Mouse (Mus musculus) embryonic fibroblast, embryonic 13.5 days (primary cell): ENCODE results near the gene Dph5. TPM values are rescaled to one million over a fixed set of nuclear protein-coding genes. Genes with fewer than 3 reads are reported as not detected.
A peak's percentile ranks its signal among the peaks of the same experiment; 100 is the strongest.

Source experiments
- H3K27ac ChIP-seq: 2 replicates; pipeline ENCODE4 v1.5.1; 2012; ENCODE audit warnings: low read length, control low read depth, inconsistent platforms; ENCODE audit not compliant: insufficient read depth
- H3K4me1 ChIP-seq: 2 replicates; pipeline ENCODE4 v1.6.1; 2011; ENCODE audit warnings: low read length; ENCODE audit not compliant: control insufficient read depth, insufficient read depth
- H3K4me3 ChIP-seq: 2 replicates; pipeline ENCODE4 v1.5.1; 2011; ENCODE audit warnings: mild to moderate bottlenecking, control low read depth, low read length; ENCODE audit not compliant: insufficient read depth
- CTCF ChIP-seq: IDR thresholded peaks from 2 replicates; pipeline ENCODE4 v1.5.1; 2011; ENCODE audit warnings: mild to moderate bottlenecking, control low read depth, low read length, moderate library complexity, borderline replicate concordance; ENCODE audit not compliant: insufficient read depth
- POLR2A ChIP-seq: IDR thresholded peaks from 2 replicates; pipeline ENCODE4 v1.6.1; 2011; ENCODE audit warnings: low read depth, mild to moderate bottlenecking, control low read depth, low read length, moderate library complexity
- polyA plus RNA-seq: library from polyadenylated mRNA; stranded (reverse); fragments of >200 nt; gene quantifications from 2 replicates; pipeline ENCODE4 v1.2.4, GENCODE M21; 2011; ENCODE audit warnings: low read depth; ENCODE audit not compliant: missing spikeins, insufficient read length

The Dph5 gene
- 16.1 and 17.9 TPM in 2 replicates for polyA plus RNA-seq

- Histone ChIP-seq H3K4me3 (peak within 1 kb of the TSS; percentile 90), H3K27ac (peak within 1 kb of the TSS; percentile 83)
- no peak for TF ChIP-seq CTCF
- TF ChIP-seq POLR2A, result peak; percentile 57; the same call in 1 of the 2 replicates
Measured at GRCm38 (mm10) chr3:115887427-115888309, at the start of gene Dph5. Gene Dph5, plus strand, starts transcription at chr3:115887837.

GRCm38 (mm10) chr3:115844566-115844965, 43.1 kb upstream of the Dph5 start:
- Histone ChIP-seq H3K4me3 (no peak overlapping the region), H3K4me1 (no peaks in the 10 kb centered on the region), H3K27ac (no peak overlapping the region)
- TF ChIP-seq POLR2A, result no peak
- no peak for TF ChIP-seq CTCF

More at GRCm38 (mm10) chr3:115887427-115888309, at the start of gene Dph5:
- H3K4me1 ChIP-seq, result no peaks in the 10 kb centered on the region; the same call in 1 of the 2 replicates

- TF ChIP-seq CTCF (no peak), POLR2A (no peak)
- H3K27ac ChIP-seq, result no peak overlapping the region
- H3K4me3 ChIP-seq, result no peak overlapping the region
- no peaks in the 10 kb centered on the region for H3K4me1 ChIP-seq
Measured at GRCm38 (mm10) chr3:115845032-115845618, 42.5 kb upstream of the Dph5 start.

GRCm38 (mm10) chr3:115845724-115846123, 41.9 kb upstream of the Dph5 start:
- no peak overlapping the region for H3K4me3 ChIP-seq
- no peaks in the 10 kb centered on the region for H3K4me1 ChIP-seq
- TF ChIP-seq CTCF (no peak), POLR2A (no peak)
- H3K27ac ChIP-seq, result no peak overlapping the region

- TF ChIP-seq CTCF (no peak), POLR2A (no peak)
- H3K4me1 ChIP-seq, result no peaks in the 10 kb centered on the region
Measured at GRCm38 (mm10) chr3:115846153-115846552, 41.5 kb upstream of the Dph5 start.

GRCm38 (mm10) chr3:115848686-115849480, 38.8 kb upstream of the Dph5 start:
- Histone ChIP-seq H3K27ac (no peak overlapping the region), H3K4me1 (no peaks in the 10 kb centered on the region), H3K4me3 (no peak overlapping the region)
- TF ChIP-seq CTCF, result no peak

More at GRCm38 (mm10) chr3:115846153-115846552, 41.5 kb upstream of the Dph5 start:
- Histone ChIP-seq H3K4me3 (no peak overlapping the region), H3K27ac (no peak overlapping the region)

- no peaks in the 10 kb centered on the region for H3K4me1 ChIP-seq
- no peak overlapping the region for H3K4me3 ChIP-seq
- no peak for TF ChIP-seq POLR2A
- no peak for TF ChIP-seq CTCF
- no peak overlapping the region for H3K27ac ChIP-seq
Measured at GRCm38 (mm10) chr3:115850946-115851345, 36.7 kb upstream of the Dph5 start.

GRCm38 (mm10) chr3:115854672-115855191, 32.9 kb upstream of the Dph5 start:
- Histone ChIP-seq H3K4me1 (no peaks in the 10 kb centered on the region; the same call in 1 of the 2 replicates), H3K27ac (no peak overlapping the region), H3K4me3 (no peak overlapping the region)
- TF ChIP-seq POLR2A, result no peak
- no peak for TF ChIP-seq CTCF

GRCm38 (mm10) chr3:115855576-115855975, 32.1 kb upstream of the Dph5 start:
- no peak for TF ChIP-seq CTCF
- TF ChIP-seq POLR2A, result no peak

More at GRCm38 (mm10) chr3:115855576-115855975, 32.1 kb upstream of the Dph5 start:
- H3K4me3 ChIP-seq, result no peak overlapping the region
- no peak overlapping the region for H3K27ac ChIP-seq
- no peaks in the 10 kb centered on the region; the same call in 1 of the 2 replicates for H3K4me1 ChIP-seq
